Comparison of ENCODE assay signal across 27 mouse cellular contexts in the genomic region with DNA sequence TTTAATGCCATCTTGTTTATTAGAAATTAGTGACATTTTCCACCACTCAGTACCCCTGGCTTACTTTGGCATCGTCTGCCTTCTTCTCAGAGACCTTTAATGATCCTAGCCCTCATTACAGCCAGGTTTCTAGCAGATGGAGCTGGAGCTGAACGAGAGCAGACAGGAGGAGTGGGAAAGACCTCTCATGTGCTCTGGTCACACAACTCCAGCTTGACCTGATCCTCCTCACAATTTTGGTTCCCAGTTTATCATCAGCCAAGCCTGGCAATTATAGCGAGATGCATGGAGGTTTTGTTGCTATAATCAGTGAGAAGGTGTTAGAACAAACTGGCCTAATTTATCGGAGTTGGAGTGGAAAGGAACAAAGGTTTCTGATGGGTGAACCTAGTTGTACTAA.
"Had no signal": no experiment of that assay in that cellular context is flagged by ENCODE, and none has a peak within 500 bp of the region (broad histone marks: within the 10 kb centered on the region; RNA-seq: fewer than 3 reads in every experiment).

No protein-coding gene starts in this region.

- H3K4me2 ChIP-seq: heart, embryonic 11.5 days; heart, embryonic 13.5 days; heart, embryonic 15.5 days; hindbrain, embryonic 13.5 days; hindbrain, embryonic 15.5 days; kidney, embryonic 15.5 days; limb, embryonic 13.5 days; limb, embryonic 15.5 days; liver, embryonic 12.5 days had no signal

- H3K4me1 ChIP-seq: hindbrain, embryonic 15.5 days; kidney, embryonic 15.5 days; limb, embryonic 15.5 days; liver, embryonic 12.5 days had no signal

- H3K9ac ChIP-seq: heart, embryonic 13.5 days; heart, embryonic 15.5 days; hindbrain, embryonic 13.5 days; hindbrain, embryonic 15.5 days; kidney, embryonic 15.5 days; limb, embryonic 13.5 days; limb, embryonic 15.5 days; liver, embryonic 12.5 days; liver, embryonic 14.5 days had no signal

- ATAC-seq: hindbrain, postnatal 0 days; intestine, embryonic 16.5 days; liver, embryonic 12.5 days had no signal

- H3K4me3 ChIP-seq: heart, adult 2 months; heart, embryonic 13.5 days; heart, embryonic 15.5 days; hindbrain, embryonic 13.5 days; hindbrain, embryonic 15.5 days; kidney, embryonic 15.5 days; limb, embryonic 13.5 days; limb, embryonic 15.5 days; liver, embryonic 12.5 days had no signal

- DNase-seq: gastrocnemius, postnatal 14 days; gastrocnemius, postnatal 36 days; heart, adult 11 months; heart, adult 2 months; heart, postnatal 14 days; heart, postnatal 36 days; kidney, adult 11 months; kidney, adult 2 months; kidney, adult 9 months; kidney, postnatal 14 days; kidney, postnatal 36 days; layer of hippocampus, adult 9-11 months; layer of hippocampus, postnatal 36 days; left cerebral cortex, postnatal 4 days had no signal

- H3K36me3 ChIP-seq: heart, embryonic 13.5 days; heart, embryonic 15.5 days; hindbrain, embryonic 13.5 days; hindbrain, embryonic 15.5 days; kidney, embryonic 15.5 days; limb, embryonic 13.5 days; limb, embryonic 15.5 days; liver, embryonic 12.5 days had no signal

- H3K9me3 ChIP-seq: heart, embryonic 13.5 days; heart, embryonic 15.5 days; hindbrain, embryonic 13.5 days; hindbrain, embryonic 15.5 days; kidney, embryonic 15.5 days; limb, embryonic 13.5 days; limb, embryonic 15.5 days; liver, embryonic 12.5 days had no signal

- H3K27me3 ChIP-seq: heart, embryonic 13.5 days; heart, embryonic 15.5 days; kidney, embryonic 15.5 days; limb, embryonic 13.5 days; limb, embryonic 15.5 days; liver, embryonic 12.5 days had no signal

- H3K27ac ChIP-seq: heart, adult 2 months; heart, embryonic 13.5 days; heart, embryonic 15.5 days; hindbrain, embryonic 13.5 days; hindbrain, embryonic 15.5 days; hindbrain, postnatal 0 days; kidney, embryonic 15.5 days; kidney, postnatal 0 days; limb, embryonic 13.5 days; limb, embryonic 15.5 days; liver, embryonic 12.5 days; liver, embryonic 14.5 days had no signal
